Mouse (Mus musculus): ENCODE data around the gene Ackr3.

Gene Ackr3

DNA sequence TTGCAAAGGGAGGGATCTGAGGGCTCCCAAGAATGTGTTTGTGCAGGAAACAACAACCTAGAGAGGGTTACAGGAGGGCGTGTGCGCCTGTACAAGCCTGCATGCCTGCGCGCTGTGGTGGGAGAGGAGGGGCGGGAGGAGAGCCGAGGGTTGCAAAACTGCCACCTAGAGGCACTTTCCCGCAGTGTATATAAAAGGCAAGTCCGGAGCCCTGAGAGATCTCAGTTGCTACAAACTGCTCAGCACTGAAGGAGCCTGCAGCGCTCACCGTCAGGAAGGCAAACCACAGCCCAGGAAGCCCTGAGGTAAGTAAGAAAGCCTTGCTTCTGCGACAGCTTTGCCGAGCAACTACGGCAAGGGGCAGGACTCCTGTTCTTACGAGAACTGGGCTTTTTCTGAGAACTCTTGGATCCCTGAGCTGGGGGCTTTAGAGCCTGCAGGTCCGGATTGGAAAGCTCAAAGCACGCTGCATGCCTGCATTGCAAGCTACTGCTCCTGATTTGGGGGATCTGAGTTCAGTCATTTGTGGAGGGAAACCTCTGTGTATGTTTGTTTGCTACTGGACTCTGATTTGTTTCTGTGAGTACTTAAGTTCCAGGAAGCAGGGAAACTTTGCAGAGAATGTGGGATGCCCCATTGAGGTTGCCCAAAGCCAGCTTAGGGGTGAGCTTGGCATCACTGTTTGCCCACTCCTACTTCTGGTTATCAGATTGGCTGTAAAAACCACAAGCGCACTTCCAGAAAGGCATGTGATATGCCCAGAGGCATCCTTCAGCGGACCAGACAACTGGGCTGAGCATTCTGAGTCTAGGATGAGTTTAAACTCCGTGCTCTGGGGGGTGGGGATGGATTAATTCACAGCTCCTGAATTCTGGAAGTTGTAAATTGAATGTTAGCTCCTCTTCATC lies at the start of gene Ackr3:
Gene Ackr3 (plus strand): TSS at position 198 of the 908 bp plus-strand sequence.
- DNase-seq (ENCODE audit: low read depth, low spot score), result no peak

DNA sequence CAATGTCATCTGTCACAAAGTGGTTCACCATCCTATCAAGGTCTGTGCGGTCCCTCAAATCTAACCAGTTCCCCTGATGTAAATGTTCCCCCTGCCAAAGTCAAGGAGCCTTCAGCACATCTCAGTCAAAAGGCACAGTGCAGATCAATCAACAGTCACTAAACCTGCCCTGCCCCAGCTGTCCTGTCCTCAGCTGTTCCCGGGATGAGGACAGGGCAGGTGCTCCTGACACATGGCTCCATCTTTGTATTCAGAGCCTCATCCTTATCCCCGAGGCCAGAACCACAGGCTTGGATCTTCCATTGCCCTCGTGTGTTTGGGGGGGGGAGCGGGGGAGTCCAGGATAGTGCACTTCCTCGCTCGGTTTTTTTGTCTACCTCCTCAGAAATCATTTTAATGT lies 47.2 kb upstream of the Ackr3 start:
- DNase-seq (ENCODE audit: low read depth, low spot score), result no peak

DNA sequence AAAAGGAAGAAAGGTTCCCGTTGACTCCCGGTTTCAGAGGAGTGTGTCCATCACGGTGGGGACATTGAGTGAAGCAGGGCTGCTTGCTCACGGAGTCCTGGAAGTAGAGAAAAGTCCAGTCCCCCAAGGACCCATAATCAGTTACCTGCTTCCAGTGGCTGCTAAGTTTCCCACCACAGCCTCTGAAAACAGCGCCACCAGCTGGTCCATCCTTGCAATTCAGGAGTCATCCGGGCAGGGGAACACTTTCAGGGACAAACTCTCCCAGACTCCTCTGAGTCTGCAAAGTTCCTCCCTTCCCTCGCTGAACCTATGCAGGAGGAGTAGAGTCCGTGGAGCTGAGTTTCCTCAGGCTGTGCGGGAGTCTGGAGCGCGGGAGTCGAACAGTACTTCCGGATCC lies 43.9 kb upstream of the Ackr3 start:
- no peak for DNase-seq (ENCODE audit: low read depth, low spot score)

DNA sequence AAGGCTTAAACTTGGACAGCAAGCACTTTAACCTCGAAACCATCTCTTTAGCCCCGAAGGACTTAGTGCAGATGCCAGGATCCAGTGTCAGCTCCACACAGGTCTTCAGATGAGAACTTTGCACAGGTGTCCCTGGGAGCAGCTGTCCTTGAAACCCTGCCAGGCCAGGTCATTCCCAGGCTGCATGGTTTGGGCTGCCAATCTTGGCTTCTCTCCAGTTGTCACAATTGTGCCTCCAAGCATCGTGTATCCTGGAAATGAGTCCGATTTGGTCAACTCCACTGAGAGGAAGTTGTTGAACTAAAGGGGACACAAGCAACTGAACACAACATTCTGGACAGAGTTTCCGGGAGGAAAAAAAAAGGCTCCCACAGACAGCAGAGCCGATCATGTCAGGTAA lies 42.2 kb upstream of the Ackr3 start:
- DNase-seq (ENCODE audit: low read depth, low spot score), result no peak

DNA sequence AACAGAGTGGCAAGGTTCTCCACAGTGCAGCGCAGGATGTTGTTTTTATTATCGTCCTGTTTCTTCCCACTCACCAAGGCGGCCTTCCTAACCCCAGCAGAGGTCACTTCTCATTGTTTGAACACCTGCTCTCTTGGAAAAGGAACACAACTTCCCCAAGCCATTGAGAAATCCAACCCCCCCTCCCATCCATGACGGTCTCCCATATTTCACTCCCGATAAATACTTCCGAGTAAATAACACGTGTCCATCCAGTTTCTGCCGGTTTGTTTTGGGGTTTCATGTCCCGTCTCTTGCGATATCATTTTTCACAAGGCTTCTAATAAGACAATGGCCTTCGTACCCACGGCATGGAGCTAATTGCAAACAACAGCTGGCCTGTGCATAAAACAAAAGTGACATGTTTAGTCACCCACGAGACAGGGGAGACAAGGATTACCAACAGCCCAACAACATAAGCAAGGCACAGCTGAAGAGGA lies 41.4 kb upstream of the Ackr3 start:
- DNase-seq (ENCODE audit: low read depth, low spot score), result no peak

DNA sequence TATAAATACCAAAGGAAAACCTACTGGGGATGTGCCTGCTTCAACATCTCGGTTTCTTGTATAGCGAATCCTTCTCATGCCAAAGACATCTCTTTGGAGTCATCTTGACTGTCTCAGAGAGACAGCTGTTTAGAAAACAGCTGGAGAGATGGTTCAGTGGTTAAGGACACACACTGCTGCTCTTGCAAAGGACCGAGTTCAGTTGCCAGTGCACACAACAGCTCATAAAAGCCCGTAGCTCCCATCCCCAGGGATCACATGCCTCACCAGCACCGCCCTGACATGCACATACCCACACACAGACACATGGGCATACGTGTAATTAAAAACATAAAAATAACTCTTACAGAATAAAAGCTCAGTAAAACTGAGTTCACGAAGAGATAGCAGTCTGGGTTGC lies 40.6 kb upstream of the Ackr3 start:
- DNase-seq (ENCODE audit: low read depth, low spot score), result no peak

DNA sequence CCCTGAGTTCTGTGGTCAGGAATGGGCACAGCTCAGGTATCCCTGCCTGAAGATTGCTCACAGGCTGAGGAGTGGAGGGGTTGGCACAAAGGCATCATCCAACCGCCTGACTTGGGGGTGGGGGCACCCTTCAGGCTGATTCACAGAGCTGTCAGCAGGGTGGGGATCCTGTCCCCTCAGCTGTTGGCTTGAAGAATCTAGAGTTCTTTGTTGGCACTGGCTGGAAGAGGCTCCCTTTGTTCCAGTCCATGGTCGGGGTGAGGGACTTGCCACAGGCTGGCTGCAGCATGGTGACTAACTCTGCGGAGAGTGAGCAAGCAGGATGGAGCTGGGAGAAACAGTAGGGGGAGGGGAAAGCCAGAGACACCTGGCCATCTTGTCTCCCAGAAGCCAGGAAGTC lies 39.5 kb upstream of the Ackr3 start:
- DNase-seq (ENCODE audit: low read depth, low spot score), result no peak

DNA sequence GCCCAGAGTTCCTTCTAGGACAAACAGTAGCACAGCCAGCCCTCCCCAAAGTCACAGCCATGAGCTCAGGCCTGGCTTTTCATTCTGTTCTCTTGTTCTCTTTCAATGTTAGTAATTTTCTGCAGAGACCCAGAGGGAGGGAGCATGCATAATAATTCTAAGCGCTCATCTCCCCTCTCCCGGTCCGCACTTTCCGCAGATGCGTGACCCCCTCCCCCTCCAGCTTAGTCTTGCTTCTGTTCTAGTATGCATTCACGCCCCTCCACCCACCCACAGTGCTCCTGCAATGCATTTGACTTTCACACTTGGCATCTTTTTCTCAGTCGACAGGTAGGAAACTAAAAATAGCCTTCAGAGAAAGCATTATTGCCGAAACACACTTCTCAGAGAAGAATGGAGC lies 29.4 kb upstream of the Ackr3 start:
- peak; percentile 34 for DNase-seq (ENCODE audit: low read depth, low spot score)

DNA sequence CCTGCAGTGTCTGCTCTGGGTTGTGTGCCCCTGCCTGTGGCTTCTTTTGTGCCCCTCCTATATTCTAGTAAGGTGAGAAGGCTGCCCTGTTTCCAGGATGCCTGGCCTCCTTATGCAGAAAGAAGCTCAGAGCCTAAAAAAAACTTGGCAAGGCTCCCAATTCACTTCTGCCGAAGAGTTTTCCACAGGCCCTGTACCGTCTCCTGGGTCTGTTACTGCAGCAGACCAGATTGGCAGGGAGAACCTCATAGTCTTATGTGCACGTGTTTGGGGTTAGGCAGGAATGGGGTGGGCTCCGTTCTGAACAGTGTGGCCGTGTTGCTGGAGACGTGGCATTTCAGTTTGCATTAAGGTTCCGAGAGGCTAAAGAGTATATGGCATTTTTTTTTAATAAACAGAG lies 27.6 kb upstream of the Ackr3 start:
- DNase-seq (ENCODE audit: low read depth, low spot score), result no peak

DNA sequence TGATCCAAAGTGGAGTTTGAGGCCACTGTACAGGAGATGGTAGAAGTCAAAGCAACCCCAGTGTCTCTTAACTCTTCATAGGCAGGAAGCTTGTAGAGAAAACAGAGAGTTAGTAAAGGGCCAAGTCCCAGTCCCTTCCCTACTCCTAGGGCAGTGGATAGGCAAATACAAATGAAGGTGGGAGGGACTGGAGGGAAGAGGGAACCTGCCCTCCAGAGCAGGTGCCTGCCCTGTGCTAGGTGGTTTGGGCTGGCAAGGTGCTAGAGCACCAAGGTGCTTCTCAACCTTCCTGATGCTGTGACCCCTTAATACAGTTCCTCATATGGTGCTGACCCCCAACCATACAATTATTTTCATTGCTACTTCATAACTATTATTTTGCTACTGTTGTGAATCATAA lies 26.2 kb upstream of the Ackr3 start:
- DNase-seq (ENCODE audit: low read depth, low spot score), result no peak

DNA sequence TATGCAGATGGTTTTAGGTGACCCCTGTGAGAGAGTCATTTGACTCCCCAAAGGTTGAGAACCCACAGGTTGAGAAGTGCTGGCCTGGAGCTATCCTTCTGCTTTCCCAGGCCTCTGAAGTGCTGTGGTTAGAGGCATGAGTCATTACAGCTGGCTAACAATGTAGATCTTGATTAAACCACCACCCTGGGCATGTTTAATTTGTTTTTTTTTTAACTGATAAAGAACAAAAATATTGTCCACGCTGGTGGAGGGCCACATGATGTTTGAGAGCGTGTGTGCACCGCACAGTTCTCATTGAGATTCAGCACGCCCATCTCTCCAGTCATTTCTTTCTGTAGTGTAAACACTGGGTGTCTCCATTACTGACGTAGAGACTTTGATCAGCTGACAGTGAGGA lies 25.8 kb upstream of the Ackr3 start:
- DNase-seq (ENCODE audit: low read depth, low spot score), result no peak

DNA sequence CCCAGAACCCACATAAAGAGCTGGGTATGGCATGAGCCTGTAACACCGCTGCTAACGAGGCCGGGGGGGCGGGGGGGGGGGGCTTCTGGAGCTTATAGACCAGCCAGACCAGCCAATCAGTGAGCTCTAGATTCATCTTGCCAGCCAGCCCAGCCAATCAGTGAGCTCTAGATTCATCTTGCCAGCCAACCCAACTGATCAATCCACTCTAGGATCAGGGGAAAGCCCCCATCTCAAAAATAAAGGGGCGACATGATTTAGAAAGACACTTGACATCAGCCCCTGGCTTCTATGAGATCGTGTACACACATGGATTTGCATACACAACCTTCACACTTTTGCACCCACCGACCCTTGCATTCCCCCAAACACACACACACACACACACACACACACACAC lies 23.3 kb upstream of the Ackr3 start:
- no peak for DNase-seq (ENCODE audit: low read depth, low spot score)

DNA sequence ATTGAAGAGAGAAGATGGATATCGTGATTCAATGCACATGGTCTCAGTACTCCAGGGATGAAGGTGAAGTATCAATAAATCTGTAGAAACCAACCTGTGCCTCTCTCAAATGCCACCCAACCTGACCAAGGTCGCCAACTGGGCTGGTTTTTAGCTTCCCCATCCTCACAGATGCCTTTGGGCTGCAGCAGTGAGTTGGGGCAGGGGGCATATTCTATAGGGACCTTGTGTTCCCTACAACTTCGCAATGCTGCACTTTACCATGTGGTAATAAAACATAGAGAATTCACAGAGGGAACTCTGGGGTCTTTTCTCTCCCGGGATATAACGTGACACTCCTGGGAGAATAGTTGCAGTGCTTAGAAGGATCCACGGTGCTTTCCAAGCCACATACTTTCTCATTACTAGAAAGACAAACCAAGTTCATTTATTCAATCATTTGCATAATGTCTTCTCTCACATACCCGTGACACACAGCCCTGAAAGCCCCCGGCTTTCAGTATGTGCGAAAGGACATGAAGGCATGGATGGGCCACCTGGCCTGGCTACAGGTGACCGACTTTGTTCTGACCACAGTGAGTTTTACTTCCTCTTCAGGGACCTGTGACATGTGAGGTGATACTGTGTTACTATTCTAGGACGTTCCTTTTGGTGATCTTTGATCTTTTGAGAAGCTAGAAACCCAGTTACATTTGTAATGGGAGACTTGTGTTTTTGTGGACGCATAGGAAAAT lies 22.6 kb upstream of the Ackr3 start:
- no peak for DNase-seq (ENCODE audit: low read depth, low spot score)

DNA sequence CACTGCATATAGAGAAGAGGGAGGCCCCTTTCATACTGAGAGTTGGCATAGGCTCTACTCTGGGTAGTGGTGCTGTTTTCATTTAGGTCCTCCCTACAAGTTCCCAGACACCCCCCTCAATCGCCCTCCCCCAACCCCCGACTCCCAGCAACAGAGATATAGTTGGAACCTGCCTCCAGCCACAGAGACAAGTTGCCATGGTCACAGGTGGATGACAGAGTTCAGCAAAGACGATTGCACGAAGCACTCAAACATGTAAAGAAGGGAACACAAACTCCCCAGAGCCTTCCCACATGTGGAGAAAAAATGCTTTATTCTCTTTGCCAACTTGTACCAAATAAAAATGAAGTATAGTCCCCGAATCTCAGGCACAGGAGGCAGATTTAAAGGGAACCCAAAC lies 21.3 kb upstream of the Ackr3 start:
- DNase-seq (ENCODE audit: low read depth, low spot score), result no peak

DNA sequence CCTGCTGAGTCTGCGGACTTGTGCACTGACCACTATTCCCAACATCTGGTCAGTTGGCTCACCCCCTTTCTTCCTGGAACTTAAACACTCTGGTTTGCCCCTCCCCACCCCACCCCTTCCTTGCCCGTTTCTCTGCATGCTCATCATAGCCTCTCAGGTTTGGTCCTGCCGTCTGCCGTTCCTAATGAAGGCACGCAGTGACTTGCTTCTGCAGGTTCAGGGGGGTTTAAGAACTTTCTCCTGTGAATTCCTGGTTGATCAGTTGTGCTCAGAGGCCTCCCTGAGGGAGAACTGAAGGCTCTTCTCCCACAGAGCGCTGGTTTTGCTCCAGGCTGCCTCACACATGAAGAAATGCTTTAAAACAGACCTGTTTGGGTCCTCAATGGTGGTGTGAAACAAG lies 20.2 kb upstream of the Ackr3 start:
- DNase-seq (ENCODE audit: low read depth, low spot score), result no peak

DNA sequence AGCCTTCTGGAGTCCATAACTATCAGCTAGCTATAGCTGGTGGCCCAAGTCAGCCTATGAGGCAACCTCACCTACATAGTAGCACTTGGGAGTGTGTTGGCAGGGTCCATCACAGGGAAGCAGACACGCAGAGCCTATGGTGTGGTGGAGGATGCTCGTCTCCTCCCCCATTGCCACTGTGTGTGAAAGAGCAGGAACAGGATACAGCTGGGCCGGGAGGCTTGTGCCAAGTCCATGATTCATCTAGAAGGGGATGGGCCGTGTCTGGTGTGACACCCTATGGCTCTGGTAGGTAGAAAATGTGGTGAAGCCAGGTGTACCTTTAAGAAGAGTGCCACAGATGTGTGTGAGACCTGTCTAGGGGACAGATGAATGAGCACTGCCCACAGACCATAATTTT lies 17.6 kb upstream of the Ackr3 start:
- DNase-seq (ENCODE audit: low read depth, low spot score), result no peak

DNA sequence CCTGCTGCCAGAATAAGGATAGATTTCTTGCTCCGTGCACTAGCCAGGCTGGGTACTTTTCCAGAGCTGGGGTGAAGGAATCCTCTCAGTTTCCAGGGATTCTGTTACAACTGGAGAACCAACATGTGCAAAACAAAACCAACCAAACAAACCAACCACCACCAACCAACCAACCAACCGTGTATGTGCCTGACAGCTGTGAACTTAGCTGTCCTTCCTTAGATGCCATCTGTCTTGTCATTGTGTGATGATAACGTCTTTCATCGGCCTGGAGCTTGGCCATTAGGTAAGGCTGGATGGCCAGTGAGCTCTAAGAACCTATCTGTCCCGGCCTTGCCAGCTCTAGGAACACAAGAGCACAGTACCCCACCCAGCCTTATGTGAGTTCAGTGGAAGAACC lies 16.9 kb upstream of the Ackr3 start:
- DNase-seq (ENCODE audit: low read depth, low spot score), result no peak

DNA sequence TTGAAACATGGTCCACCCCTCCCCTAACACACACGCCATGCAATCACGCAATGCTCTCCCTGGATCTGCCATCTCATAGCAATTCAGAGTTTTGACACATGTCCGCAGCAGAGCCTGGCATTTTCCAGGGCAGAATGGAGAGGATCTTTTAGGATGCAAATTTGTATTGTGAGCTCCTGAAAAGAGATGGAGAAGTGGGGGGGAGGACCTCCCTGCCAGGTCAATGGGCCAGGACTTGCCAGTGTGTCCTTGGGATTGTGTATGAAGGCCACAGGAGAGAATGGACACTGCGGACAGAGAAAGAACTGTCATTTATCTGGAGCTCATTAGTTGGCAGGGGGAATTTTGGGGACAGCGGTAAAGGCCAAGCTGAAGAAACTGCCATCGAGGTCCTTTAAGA lies 14.7 kb upstream of the Ackr3 start:
- no peak for DNase-seq (ENCODE audit: low read depth, low spot score)

DNA sequence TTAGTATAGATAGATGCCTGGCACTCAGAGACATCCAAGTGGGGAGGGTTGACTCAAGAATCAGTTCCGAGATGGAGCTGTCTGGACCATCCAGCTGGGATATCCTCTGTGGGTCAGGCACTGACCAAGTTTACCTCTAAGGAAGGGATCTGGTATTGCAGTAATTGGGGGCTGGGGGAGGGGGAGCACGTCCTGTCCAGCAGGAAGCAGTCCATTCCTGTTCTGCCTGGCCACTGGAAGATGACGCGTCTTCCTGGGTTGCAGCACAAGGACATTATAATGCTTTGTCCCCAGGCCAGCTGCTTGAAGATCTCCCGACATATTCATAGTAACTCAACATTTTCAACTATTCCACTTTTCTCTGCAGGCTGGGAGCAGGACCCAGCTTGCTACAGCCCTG lies 2.5 kb upstream of the Ackr3 start:
- DNase-seq (ENCODE audit: low read depth, low spot score), result no peak

DNA sequence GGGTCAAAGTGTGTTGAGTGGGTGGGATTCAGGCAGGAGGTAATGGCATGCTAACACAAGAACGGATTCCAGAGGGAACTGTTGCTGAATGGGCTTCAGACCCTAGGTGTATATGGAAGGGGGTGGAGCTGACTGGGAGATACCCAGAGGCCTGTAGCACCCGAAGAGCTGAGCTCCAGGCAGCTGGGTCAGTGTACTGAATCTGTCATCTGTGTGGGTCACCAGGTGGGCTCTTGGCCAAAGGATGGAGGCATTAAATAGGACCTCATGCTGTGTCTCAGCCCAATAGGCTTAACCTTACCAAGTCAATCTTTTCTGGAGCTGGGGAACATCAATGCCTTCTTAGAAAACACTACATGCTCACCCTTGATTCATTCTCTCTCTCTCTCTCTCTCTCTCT lies 2.1 kb upstream of the Ackr3 start:
- DNase-seq (ENCODE audit: low read depth, low spot score), result no peak

DNA sequence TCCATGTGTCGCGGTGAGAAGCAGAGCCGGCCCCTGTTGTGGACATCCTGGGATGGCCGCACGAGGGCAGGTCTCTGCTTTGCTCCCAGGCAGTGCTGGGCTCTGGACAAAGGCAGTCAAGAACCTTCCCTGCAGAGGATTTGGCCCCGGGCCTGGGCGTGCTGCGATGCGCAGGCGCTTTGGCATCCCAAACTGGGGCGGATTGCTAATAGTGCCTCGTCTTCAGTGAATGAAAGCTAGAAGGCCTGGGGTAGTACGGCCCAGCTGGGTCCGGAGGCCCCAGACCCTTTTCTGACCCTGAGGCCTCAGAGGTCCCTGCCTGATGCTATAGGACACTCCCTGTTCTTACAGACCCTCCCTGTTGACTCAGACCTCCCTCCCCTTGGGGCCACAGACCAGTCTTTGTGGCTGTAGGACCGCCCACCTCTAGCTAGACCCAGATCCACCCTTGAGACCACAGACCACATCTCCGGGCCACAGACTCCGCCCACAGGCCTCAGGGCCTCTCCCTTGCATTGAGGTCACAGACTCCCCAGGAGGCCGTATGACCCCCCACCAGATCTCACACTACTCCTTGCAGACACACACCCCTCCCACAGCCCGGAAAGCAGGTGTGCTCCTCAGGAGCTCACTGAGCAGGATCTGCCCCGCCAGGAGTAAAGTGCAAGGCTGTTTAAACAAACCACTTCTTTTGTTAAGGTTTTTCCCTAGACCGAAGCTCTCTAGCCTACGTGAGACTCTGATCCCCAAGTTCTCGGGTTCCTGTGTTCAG lies 1.4 kb upstream of the Ackr3 start:
- no peak for DNase-seq (ENCODE audit: low read depth, low spot score)

DNA sequence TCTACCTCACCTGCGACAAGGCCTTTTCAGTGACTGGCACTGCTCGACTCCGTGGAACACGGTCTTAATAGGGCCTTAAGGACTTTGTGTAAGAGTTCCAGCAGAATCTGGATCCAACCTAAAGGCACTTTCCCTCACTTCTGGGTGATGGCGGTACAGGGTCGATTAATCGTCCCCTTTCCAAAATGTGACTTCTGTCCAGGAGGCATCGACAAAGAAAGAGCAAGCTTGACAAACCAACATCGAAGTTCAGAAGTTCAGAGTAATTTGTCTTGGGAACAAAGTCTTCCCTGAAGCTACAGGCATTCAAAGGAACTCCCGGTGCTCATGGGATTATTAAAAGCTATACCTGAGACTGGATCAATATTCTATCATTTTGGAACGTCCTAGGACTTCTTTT lies 439 bp upstream of the Ackr3 start:
- no peak for DNase-seq (ENCODE audit: low read depth, low spot score)
